Mouse (Mus musculus): ENCODE data around the gene Gpi1.
"Not testable (repeated sequence)": the region's sequence is repeated elsewhere in the genome, so short reads cannot be mapped to it uniquely, and the experiment has no call there.

Gene Gpi1

DNA sequence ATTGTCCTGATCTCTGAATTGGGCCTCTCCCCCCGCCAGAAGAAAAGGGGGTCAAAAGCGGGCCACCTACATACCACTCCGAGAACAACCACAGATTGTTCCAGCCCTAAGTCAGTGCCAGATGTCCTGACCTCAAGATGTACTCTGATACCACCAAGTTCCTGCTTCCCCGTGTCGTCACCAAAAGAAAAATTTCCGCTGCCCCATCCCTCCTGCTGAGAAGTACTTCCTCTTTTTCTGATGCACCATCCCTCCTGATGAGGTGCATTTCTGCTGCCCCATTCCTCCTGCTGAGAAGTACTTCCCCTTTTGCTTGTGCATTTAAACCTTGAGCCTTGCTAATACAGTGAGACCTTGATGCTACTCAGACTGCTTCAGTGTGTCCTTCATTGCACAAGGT, 53.9 kb downstream of the Gpi1 start:
- DNase-seq = not testable (repeated sequence)

- no peak for DNase-seq
Measured at GRCm38 (mm10) chr7:34172251-34172650, 57.9 kb downstream of the Gpi1 start.

- no peak for DNase-seq
Measured at GRCm38 (mm10) chr7:34169454-34169853, 60.7 kb downstream of the Gpi1 start, which contains the start of gene Uba2. Gene Uba2, minus strand, starts transcription at chr7:34169599.

DNA sequence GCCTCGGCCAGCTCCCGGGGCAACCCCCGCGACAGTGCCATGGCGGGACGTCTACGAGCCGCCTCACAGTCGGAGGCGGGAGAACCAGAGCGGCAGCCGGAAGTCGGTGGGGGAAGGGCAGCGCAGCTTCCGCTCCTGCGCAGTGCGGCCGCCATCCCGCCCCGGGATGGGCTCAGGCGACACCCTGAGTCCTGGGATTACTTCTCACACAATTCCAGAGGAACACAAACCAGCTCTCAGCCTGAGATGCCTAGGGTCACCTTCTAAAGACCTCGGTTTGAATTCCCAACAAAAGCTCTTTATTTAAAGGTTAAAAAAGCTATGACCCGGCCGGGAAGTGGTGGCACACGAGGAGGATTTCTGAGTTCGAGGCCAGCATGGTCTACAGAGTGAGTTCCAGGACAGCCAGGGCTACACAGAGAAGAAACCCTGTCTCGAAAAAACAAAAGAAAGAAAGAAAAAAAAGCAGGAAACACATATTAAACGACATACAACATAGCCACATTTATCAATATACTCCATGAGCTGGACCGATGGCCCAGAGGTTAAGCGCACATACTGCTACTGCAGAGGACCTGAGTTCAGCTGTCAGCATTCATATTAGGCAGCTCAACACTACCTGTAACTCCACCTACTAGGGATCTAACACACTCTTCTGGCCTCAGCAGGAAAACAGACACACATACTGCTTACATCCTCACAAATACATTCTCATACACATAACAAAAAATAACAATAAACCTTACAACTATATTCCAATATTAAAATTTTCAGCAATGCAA, 61.5 kb downstream of the Gpi1 start:
- peak; percentile 89 to 96 for DNase-seq

DNA sequence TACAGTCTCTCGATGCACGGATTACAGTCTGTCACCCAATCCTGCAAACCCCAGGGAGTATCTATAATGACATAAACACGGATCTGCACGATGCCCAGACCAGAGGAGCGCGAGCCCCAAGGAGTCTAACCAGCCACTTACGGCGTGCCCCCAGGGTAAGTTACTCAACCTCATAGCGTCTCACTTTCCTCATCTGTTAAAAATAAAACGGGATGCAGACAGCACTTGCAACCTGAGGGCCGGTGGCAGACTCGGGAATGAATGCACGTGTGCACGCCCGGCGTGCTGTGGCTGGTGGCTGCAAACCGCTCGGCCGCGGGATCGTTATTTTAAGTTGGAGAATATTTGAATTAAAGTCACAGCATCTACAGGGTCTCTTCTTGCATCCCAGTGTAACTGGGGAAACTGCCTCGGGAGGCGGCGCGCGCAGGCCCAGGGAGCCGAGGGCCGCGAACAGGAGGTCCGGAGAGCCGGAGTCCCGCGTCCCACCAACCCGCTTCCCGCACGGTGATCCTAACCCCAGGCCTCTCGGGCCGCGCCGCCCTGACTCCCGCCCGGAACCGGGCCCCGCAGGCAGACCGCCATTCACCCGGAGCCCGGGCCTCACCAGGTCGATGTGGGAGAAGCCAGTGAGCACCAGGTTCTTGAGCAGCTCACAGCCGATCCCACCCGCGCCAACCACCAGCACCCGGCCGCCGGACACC, 62.2 kb downstream of the Gpi1 start:
- DNase-seq = no peak

- DNase-seq = peak in 1 of 2 experiments; percentile 25
Measured at GRCm38 (mm10) chr7:34166850-34167249, 63.3 kb downstream of the Gpi1 start.

DNA sequence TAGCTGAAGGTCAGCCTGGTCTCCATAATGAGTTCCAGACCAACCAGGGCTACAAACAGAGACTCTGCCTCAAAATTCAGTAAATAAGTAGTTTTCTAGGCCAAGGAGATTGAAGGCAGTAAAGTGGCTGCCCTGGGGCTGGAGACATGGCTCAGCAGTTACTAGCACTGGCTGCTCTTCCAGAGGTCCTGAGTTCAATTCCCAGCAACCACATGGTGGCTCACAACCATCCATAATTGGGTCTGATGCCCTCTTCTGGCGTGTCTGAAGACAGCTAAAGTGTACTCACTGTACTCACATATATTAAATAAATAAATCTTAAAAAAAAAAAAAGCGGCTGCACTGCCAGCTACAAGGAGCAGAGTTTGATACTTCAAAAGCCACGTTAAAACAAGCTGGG, 64.1 kb downstream of the Gpi1 start:
- DNase-seq = no peak

- DNase-seq = no peak
Measured at GRCm38 (mm10) chr7:34164671-34165070, 65.5 kb downstream of the Gpi1 start.

GRCm38 (mm10) chr7:34159167-34159566, 71.0 kb downstream of the Gpi1 start:
- no peak for DNase-seq

DNA sequence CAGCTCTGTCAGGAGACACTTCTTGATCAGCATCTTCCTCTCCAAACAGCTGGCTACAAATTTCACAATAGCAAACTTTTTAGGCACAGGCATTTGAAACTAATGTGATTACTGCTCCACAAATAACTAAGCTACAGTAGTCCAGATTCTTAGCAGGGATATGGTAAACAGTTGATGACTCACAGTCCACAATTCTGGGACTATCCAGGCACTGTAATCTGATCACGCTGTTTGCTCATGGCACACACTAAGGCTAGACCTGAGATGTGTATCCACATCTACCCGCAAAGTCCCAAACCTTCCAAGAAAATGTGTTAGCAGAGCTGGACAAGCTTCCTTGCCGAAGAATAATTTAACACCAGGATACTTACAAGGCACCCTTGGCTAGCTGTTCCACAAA, 72.1 kb downstream of the Gpi1 start:
- no peak for DNase-seq
